Mouse (Mus musculus): ENCODE data around the gene Mog.

Mog gene

DNA sequence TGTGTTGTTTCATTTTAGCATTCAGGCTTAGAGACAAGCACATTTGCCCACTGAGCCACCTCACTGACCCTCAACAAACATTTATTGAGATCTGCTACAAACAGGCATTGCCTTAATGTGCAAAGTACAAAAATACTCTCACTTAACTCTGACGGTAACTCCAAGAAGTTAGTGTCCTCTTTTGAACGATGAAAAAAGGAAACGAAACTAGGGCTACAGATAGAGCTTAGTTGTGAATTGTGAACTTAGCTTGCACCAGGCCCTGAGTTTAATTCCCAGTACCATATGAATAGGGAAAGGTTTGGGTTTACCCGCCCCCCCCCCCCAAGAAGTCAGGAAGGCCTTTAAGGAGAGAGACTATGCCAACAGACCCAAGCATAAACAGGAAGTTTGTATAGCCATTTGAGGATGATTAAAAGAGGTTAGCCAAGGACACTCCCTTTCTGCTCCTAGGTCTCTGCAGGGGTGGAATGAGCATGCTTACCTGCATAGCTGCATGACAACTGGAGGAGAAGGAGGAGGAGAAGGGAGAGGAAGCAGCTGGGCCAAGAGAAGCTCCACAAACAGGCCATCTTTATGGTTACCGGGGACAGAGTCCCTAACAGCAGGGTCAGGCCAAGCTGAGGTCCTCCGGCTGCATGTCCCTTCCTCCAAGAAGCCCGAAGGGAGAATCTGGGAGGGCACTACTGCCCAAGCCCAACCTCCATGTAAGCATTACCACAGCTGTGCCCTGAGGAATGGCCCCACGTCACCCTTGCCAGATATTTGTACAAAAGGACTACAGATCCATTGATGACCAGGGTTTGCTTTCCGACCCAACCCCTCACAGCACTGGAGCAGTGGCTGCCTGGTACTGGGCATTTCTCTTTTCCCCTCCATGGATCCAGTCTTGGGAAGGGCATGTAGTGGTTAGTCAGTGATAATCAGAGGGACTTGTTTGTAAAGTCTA lies at the start of gene Mog:
Gene Mog, minus strand, starts transcription at position 771 of the 949 bp plus-strand sequence.
- DNase-seq (ENCODE audit: low read depth, low spot score): peak; percentile 67

DNA sequence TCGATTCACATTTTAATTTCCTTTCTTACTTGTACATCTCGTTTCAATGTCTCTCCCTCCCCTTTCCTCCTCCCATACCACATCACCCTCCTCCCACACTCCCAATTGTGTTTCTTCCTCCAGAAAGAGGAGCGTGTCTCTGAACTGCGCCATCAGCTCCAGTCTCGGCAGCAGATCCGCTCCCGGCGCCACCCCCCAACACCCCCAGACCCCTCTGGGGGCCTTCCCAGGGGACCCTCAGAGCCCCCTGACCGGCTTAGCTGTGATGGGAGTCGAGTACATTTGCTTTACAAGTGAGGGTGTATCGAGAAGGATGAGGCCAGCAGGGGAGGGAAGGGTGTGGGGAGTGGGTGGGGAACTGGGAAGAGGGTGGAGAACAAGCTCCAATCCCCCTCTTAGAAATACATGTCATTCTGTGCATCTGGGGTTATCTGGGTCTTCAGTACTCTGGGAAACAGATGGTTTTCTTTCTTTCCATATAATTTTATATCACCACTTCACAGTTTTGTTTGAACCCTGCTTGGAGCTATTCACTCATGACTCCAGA lies 49.6 kb upstream of the Mog start:
- no peak for DNase-seq (ENCODE audit: low read depth, low spot score)

DNA sequence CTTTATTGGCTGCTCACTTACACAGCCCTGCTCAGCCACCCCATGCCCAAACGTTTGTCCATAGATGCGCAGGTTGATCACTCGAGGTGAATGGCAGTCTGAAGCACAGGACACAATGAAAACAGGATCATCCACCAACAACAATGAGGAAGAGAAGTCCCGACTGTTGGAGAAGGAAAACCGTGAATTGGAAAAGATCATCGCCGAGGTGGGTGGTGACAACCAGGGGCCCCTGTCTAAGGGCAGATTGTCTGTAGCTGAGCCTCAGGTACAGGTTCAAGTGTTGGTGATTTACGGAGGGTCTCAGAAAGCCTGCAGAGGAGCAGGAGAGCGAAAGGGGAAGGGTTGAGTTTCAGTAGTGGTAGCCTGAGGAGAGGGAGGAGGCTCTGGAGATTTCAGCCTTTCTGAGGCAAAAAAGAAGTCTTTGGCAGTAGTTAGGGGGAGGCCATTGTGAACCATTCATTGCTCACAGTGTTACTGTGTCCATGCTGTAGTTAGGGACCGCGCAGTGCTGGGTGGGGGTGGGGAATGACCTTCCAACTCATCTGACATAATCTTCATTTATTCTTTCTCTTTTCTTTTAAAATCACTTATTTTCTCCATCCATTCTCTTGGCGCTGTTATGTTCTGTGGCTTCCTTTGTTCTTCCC lies 49.0 kb upstream of the Mog start:
- DNase-seq (ENCODE audit: low read depth, low spot score): no peak

DNA sequence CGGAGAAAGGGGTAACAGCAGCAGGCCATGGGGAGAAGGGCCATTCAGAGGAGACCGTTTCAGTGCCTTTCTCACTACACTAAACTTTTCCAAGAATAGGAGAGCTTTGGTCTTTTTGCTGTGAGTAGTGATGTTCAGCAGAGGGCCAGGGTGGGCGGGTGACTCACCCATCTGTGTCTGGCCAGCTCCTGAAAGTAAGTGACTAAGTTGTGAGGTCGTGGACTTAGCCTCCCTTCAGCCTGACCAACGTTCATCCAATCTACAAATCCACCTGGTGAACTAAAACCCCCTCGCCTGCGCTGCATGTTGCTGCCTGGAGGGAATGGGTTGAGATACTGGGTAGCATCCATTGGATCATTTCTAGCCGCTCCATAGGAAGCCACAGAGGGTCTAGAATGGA lies 46.9 kb upstream of the Mog start:
- no peak for DNase-seq (ENCODE audit: low read depth, low spot score)

DNA sequence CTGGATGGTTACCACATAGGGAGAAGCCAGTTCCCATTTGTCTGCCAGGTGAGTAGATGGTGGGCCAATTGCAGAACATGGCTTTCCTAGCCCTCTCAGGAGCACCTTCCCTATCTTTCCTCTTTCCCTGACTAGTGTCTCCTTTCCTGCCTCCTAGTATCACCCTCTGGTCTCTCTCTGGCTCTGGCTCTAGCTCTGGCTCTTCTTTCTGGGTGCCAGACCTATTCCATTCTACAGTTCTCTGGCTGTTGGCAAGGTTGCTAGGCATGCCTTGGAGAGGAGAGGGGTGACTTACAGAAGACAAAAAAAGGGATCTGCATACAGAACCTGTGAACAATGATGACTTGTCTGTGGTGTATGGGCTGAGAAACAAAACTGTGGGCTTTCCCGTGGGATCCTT lies 44.7 kb upstream of the Mog start:
- no peak for DNase-seq (ENCODE audit: low read depth, low spot score)

DNA sequence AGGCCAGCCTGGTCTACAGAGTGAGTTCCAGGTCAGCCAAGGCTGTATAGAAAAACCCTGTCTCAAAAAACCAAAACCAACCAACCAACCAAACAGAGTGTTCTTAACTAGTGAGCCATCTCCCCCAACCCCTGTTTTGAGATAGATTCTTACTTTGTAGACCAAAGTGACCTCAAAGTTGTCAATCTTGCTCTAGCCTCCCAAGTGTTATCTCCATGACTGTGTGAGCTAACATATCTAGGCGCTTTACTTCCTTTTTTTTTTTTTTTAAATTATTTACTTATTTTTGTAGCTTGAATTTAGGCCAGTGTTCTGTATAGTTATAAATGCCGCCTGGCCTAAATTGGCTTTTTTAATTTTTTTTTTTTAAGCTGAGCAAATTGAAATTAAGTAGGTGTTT lies 42.8 kb upstream of the Mog start:
- no peak for DNase-seq (ENCODE audit: low read depth, low spot score)

DNA sequence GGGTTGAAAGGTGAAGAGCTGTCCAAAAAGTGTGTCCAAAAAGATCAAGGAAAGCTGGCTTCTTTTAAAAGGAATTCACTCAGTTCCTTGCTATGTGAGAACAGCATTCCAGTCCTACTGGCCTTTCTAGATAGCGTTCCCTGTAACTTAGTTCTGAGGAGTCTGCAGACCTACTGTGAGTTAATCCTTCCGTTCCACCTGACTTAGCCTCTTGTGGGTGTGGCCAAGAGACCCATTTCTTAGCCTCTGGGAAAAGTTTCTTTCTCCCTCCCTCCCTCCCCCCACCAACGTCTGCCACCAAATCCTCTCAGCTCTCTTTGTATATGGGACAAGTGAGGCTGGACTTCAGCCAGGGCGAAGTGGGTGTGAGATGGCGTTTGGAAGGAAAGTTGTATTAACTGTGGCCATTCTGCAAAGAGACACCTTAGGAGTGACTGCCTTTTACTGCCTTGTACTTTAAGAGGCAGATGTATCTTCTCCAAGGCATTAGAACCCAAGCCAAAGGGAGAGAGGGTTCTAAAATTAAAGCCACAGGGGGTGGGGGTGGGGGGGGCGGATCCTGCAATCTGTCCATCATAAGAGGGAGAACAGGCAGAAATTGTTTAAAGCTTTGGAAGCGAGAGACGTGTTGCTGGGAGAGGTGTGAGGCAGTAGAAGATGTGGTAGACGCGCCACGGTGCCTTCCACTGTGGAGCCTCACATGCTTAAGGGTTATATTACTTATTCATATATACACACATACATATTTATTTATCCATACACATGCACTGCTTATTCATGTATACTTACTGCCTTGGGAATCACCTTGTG lies 40.7 kb upstream of the Mog start:
- no peak for DNase-seq (ENCODE audit: low read depth, low spot score)

DNA sequence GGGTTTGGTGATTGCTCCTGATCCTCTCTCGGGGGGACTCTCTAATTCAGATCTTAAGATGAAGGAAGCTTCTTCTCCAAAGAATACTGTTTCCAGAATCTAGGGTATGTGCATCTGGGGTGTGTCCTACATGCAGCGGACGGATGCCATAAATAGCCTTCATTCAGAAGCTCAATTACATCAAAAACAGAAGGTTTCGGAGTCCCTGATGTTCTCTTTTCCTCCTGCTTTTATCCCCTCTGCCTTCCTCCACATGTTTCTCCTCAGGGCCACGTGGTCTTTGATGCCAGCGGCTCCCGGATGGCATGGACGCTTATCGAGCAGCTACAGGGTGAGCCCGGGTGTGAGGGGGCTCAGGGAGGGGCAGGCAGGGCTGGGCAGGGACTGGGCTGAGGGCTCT lies 39.9 kb upstream of the Mog start:
- DNase-seq (ENCODE audit: low read depth, low spot score): no peak

DNA sequence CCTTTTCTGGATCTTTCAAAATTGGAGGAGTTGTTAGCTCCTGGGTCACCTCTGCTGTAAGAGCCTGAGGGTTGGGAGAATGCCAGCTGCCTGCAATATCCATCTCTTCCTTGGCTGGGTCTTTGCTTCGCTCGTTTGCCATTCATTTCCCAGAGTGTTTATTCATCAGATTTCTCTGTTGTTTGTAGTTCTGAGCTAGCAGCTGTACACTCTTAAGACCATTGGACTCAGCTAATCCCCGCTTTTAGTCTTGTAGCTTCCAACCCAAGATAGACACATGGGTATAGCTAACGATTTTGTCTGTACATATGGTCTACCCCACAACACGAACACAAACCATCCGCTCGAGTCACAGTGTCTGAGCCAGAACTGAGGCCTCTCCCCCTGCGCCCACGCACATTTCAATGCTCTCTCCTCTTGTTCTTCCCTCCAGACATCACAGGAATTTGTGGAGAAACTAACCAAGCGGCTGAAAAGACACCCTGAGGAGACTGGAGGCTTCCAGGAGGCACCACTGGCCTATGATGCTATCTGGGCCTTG lies 39.0 kb upstream of the Mog start:
- no peak for DNase-seq (ENCODE audit: low read depth, low spot score)

DNA sequence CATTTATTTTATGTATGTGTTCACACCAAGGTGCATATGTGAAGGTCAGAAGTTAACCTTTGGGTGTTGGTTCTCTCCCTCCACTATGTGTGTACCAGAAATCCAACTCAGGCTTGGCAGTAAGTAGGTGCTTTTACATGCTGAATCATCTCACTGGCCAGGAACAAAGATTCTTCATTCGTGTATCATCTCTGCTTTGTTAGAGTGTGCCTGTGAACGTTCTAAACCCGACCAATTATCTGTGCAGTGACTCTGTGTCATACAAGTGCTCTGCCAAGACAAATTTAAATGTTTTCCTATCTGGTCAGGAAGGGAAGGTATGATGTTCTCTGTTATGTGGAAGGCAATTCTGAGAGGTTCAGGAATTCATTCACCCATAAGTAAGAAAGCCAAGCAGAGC lies 38.2 kb upstream of the Mog start:
- DNase-seq (ENCODE audit: low read depth, low spot score): no peak

DNA sequence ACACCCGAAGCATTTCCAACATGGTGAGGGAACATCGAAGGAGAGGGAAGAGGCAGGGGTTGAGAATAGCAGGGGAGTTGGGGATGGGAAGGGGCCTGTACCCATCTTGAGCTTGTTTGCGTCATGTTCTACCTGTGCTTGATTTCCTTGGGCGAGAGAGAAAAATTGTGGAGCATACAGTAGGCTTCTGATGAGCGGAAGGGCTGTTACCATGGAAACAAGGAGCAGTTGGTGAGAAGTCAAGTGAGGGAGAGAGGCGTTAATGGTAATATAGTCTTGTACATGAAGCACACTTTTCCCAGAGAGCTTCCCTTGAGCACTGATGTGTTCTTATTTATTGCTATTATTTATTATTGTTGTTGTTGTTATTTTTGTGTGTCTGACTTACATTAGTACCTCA lies 33.8 kb upstream of the Mog start:
- no peak for DNase-seq (ENCODE audit: low read depth, low spot score)

DNA sequence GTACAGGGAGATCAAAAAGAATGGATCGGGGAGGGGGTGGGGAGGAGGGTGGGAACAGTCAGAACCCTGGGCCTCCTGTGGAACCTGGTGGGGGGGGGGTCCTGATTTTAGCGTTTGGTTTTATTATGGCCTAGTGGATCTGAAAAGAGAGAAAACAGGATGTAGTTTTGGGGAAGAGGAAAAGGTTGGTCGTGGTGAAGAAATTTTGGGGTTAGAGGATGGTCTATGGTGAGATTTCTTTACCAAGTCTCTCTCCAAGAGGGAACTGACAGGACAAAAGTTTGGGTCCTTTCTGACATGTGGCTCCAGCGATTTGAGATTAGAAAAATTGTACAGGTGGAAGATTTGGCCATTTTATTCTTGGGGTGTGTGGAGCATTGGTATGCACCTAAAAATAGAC lies 28.5 kb upstream of the Mog start:
- DNase-seq (ENCODE audit: low read depth, low spot score): no peak

DNA sequence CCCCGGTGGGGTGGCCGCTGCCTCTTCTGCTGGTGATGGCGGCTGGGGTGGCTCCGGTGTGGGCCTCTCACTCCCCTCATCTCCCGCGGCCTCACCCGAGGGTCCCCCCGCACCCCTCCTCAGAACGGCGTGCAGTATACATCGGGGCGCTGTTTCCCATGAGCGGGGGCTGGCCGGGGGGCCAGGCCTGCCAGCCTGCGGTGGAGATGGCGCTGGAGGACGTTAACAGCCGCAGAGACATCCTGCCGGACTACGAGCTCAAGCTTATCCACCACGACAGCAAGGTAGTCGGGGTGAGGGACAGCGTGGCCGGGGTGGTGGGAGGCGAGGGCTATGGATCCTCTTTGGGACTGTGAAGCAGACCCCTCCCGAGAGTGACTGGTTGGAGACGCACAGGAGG lies 27.7 kb upstream of the Mog start:
- no peak for DNase-seq (ENCODE audit: low read depth, low spot score)

DNA sequence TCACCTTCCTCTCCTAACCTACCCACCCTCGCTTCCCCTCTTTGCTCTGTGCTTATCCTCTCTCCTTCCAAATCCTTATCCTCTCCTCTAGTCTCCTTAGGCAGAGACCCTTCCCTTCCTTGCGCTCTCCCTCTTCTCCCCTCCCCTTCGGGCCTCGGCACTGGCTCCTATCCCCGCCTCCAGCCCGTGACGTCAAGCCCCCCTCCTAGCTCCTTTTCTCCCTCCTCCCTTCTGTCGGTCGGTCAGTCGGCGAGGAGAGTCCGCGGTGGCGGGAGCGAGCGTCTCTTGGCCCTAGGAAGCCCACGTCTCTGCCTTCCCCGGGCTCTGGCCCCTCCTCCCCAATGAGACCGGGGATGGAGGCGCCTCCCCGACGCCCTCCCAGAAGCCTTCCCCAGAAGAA lies 27.2 kb upstream of the Mog start:
- DNase-seq (ENCODE audit: low read depth, low spot score): no peak

DNA sequence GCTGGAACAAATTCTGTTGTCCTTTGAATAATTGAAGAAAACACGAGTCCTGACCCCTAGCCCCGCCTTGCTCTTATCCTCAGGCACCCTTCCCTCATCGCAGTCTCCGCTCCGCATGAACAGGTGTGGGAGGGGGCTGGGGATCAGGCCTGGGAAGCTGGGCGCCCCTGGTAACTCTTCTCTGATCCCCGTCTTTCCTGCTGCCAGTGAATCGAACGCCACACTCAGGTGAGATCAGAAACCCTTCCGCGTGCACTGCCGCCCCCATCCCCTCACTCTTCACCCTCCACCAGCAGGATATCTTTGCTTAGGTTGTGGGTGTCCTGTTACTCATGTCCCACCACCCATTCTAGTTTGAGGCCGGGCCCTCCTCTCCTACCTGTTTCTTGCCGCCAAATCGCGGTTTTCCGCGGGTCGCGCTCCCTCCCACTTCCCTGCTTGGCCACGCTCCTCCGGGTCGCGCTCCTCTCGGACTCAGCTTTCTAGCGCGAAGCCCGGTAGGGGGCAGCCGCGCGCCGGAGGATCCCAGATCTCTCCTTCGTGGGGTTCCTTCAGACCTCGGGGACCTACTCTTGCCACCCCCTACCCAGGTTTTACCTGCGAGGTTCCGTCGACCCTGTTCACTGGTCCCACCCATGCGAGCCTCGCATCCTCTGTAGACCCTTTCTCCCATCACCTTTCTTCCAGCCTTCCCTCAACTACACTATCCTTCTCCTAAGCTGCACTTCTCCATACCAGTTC lies 26.5 kb upstream of the Mog start:
- DNase-seq (ENCODE audit: low read depth, low spot score): no peak

DNA sequence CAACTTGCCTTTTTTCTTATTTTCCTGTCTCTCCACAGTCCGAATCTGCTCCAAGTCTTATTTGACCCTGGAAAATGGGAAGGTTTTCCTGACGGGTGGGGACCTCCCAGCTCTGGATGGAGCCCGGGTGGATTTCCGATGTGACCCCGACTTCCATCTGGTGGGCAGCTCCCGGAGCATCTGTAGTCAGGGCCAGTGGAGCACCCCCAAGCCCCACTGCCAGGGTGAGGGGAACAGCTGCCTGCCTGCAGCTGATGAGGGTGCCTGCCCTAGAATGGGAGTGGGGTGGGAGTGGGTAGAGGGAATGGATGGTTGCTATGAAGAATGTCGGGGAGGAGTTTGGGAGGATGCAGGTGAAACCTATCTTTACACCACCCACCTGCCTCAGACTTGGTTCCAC lies 25.2 kb upstream of the Mog start:
- DNase-seq (ENCODE audit: low read depth, low spot score): no peak

DNA sequence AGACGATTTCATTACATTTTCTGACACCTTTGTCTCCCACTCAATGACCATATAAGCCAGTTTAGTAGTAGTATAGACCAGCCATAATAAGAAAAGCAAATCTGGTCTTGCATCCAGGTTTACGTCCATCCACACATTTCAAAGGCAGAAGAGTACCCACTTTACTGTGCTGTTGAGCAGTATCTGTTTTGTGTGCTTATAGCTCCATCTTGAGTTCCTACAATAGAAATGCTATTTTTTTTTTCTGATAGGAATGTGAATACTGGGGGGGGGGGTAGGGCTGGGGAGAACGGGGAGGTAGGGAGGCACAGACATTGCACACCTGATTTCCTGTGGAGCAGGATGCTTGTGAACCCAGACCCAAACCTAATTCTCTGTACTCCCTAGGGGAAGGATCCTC lies 24.8 kb upstream of the Mog start:
- peak; percentile 43 for DNase-seq (ENCODE audit: low read depth, low spot score)

DNA sequence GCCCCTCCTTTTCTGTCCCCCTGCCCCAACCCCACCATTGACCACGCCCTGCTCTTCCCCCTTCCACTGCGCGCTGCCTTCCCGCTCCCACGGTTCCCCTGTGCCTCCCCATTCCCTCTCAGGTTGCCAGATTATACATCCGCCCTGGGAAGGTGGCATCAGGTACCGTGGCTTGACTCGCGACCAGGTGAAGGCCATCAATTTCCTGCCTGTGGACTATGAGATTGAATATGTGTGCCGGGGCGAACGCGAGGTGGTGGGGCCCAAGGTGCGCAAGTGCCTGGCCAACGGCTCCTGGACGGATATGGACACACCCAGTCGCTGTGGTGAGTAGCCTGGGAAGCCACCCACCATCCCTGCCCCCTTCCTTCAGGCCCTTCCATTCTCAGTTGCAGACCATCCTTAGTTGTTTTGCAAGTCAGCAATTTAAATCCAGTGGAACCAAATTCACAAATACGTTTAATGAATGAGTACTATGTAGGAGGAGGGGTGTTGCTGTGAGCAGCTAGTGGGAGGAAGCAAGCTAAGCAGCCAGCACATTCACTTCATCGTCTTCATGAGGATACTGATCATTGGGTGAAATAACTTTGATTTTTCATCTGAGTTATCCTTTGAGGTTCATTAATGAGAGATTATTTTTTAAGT lies 24.3 kb upstream of the Mog start:
- no peak for DNase-seq (ENCODE audit: low read depth, low spot score)

DNA sequence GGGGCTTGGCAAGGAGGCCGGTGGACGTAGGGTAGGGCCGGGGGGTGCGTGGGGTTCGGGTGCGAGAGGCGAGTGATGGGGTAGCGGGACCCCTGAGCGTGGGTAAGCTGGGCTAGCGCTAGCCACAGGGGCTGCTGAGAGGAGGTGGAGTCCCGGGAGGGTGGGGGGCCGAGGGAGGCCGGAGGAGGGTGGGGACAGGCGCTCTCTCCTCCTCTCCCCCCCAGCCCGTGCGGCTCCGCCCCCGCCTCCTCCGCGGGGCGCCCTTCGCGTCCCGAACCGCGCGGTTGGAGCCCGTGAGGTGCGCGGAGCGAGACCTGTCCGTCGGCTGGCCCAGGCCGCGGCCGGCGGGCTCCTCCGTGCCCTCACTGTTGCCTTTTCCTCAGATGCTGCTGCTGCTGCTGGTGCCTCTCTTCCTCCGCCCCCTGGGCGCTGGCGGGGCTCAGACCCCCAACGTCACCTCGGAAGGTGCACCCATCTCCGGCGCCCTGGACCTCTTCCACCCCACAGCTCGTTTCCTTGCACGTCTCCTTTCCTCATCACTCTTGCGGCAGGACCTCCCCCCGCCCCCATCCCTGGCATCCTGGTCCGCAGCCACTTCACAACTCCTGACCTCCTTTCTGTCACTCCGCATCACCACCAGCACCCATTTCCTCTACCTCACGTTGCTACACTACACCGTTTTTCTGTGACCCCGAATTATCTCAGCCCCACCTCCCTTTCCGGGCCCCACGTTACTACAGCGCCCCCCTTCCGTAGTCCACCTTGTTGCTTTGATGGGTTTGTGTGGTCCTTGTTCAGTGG lies 23.3 kb upstream of the Mog start:
- peak; percentile 83 for DNase-seq (ENCODE audit: low read depth, low spot score)
